Mouse (Mus musculus) gastrocnemius, postnatal 14 days (tissue): ENCODE measurements around the gene Zbtb43. TPM values are rescaled to one million over a fixed set of nuclear protein-coding genes. Genes with fewer than 3 reads are reported as not detected.

Source experiments
- DNase-seq: peaks from one replicate; pipeline ENCODE4 v3.0.0; 2021; ENCODE audit warnings: mixed read lengths
- intact Hi-C: fragments of 180-260 bp; cut with DNase I; formaldehyde crosslinking; loops from one replicate; pipeline ENCODE4 v1.15.1; 2025; ENCODE audit warnings: low total_unique reads
- long read RNA-seq, 2 experiments: library from polyadenylated mRNA; stranded (forward); transcript quantifications; one replicate each; pipeline ENCODE4 v2.0.0; 2021
- total RNA-seq, 2 experiments: library from RNA; stranded (reverse); gene quantifications; 2 replicates each; pipeline ENCODE4 v1.2.3; 2021

The Zbtb43 gene
- total RNA-seq: 10 to 100 TPM; 14.6 to 17.4 TPM
- long read RNA-seq, experiment 1, full-length matches to known transcripts: 5 of 9 reads
- long read RNA-seq, experiment 1, partial matches to known transcripts: 0 of 9 reads
- long read RNA-seq, experiment 1, other reads (novel, unspliced or antisense): 4 of 9 reads
- long read RNA-seq, experiment 2, full-length matches to known transcripts: 15 of 20 reads
- long read RNA-seq, experiment 2, partial matches to known transcripts: 0 of 20 reads
- long read RNA-seq, experiment 2, other reads (novel, unspliced or antisense): 5 of 20 reads

DNA sequence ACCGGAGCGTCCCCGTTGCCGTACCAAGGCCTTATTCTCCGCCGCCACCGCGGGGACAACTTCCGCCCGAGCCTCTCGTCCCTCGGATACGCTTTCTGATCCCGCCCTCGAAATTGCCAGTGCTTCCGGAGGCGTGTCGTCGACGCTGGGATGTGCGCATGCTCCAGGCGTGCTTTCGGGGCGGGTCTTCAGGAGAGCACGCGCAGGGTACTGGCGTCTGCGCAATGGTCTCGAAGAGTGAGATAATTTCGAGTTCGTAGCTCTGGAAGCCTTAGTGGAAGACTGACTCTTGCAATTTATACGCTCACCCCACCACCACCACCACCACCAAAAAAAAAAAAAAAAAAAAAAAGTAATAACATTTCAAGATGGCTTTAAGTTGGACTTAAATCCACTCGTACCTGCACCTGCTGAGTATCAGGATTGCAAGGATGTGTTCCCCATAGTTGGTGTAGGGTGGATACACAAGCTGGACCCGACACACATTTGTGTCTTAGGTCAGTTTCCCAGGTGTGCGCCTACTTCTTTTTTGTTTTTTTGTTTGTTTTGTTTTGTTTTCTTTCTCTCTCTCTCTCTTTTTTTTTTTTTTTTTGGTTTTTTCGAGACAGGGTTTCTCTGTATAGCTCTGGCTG is at the start of gene Zbtb43:
Gene Zbtb43, minus strand, starts transcription at position 94 of the 632 bp plus-strand sequence.
- DNase-seq: peak; percentile 95
- intact Hi-C loops: no loop called here

DNA sequence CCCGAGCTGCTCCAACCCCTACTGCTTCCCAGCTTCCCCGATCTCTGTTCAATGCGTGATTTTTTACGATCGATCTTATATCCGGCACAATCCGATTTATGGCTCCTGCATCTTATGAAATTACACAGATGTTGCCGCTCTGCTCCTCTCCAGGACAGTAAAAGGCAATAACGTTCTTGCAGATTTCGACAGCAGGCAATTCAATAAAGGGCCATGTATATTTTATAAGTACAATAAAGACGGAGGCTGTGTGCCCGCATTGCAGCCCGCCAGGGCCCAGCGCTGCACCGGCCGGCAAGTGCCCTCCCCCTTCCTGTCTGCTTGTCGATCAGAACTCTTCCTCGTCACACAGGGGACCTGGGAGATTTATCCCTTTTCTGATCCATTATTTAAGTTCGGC is 47.5 kb upstream of the Zbtb43 start:
- intact Hi-C loops: no loop called here
- DNase-seq: no peak

DNA sequence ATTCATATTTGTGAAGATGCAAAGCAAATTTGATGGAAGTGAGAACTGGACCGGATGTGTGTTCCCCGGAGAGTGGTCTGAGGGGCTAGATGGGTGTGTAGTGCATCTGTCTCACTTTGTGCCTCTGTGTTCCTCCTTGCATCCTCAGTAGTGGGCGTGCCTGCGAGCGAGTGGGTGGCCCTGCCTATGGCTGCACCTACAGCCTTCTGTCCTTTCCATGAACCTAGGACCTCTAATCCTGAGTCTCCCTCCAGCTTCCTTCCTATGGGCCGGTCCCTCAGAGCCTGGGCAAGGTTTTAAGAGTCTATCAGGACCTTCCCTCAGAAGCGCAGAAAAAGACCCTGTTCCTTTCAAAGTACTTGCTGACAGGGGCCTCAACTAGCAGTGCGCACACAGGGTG is 47.1 kb upstream of the Zbtb43 start:
- DNase-seq: no peak

DNA sequence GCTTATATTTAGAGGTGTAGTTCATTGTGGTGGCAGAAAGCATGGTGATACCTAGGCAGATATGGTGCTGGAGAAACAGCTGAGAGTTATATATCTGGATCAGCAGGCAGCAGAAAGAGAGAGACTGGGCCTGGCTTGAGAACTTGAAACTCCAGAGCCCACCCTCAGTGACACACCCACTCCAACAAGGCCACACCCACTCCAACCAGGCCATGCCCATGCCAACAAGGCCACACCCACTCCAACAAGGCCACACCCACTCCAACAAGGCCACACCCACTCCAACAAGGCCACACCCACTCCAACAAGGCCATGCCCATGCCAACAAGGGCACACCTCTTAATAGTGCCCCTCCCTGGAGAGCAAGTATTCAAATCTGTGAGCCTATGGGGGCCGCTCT is 42.4 kb upstream of the Zbtb43 start:
- intact Hi-C loops: no loop called here
- no peak for DNase-seq

More for the DNA sequence above, 47.1 kb upstream of the Zbtb43 start:
- intact Hi-C loops: no loop called here

DNA sequence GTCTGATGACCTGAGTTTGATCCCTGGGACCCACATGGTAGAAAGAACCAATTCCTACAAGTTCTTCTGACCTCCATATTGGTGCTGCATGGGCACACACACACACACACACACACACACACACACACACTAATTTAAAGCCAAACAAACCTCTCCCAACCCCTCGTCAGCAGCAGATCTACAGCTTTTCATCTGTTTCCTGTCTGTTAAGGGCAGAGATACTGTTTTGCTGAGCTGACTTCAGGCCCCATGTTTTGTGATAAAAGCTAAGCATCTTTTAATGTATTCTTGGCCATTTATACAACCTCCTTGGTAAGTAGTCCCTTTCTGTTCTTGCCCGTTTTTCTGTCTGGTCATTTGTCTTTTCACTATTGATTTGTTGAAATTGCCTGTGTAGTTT is 34.2 kb upstream of the Zbtb43 start:
- intact Hi-C loops: no loop called here
- DNase-seq: no peak

DNA sequence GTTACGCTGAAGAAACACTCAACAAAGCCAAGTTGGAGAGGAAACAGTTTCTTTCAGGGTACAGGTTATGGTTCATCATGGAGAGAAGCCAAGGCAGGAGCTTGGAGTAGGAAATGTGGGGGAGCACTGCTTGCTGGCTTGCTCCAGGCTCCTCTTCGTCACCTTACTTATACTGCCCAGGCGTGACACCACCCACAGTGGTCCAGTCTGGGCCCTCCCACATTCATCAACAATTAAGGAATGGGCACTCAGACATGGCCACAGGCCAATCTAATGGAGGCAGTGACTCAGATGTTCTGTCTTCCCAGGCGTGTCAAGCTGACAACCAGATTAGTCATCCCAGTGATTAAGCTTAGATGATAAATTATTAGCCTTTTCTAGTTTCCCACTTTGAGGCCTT is 29.9 kb upstream of the Zbtb43 start:
- intact Hi-C loops: no loop called here
- no peak for DNase-seq

DNA sequence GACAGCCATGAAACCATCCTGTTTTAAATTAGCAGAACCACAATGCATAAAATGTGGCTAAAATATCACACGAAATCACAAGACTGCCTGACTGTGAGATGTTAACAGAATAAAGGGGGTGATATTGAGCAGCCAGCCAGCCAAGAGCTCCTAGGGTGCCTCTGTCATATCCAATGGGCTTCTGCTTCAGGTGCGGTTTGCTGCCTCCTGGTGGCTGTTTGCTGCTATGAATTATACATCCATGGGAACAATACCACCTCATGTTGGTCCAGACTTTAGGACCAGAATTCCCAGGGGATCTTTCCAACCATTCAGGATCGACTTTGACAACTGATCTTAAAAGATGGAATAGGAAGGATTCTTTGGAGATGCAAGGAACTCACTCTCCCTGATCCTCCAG is 27.3 kb upstream of the Zbtb43 start:
- intact Hi-C loops: no loop called here
- no peak for DNase-seq

DNA sequence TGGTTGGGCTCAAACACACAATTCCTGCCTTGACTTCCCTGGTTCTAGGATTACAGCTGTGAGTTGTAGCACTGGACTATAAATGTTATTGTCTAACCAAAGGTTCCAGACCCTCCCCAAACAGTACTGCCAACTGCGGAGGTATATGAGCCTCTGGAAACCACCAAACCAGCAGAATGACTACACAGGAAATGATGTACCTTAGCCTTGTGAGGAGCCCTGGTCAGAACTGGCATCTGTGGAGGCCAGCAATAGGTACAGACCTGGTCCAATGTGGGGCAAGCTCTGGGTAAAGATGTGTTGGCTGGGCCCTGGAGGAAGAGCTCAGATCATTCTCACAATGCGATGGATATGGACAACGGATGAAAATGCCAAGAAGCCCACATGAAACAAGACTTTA is 23.7 kb upstream of the Zbtb43 start:
- DNase-seq: no peak
- intact Hi-C loops: no loop called here

DNA sequence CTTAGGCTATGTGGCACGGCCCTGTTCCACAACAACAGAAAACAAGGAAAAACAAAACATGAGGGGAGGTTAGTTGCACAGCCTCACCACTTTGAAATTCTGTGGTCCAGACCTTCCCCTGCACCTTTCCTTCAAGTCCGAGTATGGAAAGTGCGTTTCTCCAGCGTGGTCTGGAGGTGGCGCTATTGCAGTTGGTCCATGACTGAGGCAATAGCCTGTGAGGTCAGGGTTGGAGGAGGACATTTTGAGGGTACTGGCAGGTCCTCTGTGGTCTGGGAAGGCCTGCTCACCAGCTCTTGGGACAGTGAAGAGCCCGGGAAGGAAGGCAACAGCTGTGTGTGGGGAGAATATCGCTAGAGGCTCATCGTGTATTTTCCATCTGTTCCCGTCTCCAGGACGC is 21.2 kb upstream of the Zbtb43 start:
- DNase-seq: no peak
- intact Hi-C loops: loop anchor here (1.0 kb wide), 1 partner anchor 152 kb away; no protein-coding TSS in a partner anchor

DNA sequence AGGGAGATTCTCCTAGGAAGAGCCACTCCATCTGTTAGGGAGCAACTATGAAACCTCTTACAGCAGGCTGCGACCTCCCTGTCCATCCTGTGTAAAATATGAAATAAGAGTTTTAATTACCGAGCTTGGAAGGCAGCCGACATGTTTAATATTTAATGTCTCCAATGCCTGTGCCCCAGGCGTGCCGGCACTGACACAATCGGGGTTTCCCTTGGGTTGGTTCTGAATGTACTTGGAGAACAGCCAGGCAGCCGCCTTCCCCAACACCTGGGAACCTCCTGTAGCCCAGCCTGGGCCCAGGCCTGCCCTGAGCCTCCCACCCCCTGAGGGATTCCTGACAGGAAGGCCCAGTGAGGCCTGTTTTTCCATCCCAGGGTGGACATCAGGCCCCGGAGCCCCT is 19.0 kb upstream of the Zbtb43 start:
- intact Hi-C loops: loop anchor here (1.0 kb wide), 1 partner anchor 72 kb away; no protein-coding TSS in a partner anchor
- no peak for DNase-seq

DNA sequence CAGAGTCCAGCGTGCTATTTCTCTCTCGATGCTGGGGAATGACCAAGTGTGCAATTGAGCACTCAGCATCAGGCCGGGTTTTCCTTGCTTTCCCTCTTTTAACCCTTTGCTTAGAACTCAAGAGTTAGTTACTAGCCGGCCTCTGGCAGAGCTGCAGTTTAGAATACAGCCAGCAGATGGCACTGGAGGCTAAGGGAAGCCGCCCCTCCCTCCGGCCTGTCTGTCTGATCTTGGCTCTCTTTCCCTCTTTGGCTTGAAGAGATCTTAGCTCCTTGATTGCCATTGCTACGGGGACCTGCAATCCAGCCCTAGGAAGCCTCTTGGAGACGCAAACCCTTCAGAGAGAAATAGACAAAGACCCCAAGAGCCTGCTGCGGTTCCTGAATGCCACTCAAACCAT is 18.5 kb upstream of the Zbtb43 start:
- intact Hi-C loops: loop anchor here (1.0 kb wide), 1 partner anchor 72 kb away; no protein-coding TSS in a partner anchor
- DNase-seq: peak; percentile 67

DNA sequence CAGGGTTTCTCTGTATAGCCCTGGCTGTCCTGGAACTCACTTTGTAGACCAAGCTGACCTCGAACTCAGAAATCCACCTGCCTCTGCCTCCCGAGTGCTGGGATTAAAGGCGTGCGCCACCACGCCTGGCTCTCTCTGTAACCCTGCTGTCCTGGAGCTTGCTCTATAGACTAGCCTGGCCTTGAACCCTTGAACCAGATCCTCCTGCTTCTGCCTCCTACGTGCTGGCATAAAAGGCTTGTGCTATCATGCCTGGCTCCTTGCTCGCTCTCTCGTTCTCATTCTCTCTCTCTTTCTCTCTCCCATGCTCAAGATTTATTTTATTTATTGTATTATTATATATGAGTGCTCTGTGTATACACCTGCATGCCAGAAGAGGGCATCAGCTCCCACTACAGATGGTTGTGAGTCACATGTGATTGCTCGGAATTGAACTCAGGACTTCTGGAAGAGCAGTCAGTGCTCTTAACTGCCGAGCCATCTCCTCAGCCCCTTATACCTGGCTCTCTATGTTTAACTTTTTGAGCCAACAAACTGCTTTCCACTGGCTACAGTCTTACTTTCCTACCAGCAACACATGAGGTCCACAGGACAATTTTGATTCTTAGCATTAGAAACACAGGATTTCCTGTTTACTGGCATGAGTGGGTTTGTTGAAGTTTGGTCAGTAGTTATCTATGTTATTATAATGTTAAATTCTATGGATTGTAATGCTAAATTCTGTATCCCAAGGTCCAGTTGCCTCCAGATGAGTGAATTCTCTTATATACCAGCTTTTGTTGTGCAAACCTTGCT is 9.8 kb upstream of the Zbtb43 start:
- intact Hi-C loops: no loop called here
- no peak for DNase-seq

DNA sequence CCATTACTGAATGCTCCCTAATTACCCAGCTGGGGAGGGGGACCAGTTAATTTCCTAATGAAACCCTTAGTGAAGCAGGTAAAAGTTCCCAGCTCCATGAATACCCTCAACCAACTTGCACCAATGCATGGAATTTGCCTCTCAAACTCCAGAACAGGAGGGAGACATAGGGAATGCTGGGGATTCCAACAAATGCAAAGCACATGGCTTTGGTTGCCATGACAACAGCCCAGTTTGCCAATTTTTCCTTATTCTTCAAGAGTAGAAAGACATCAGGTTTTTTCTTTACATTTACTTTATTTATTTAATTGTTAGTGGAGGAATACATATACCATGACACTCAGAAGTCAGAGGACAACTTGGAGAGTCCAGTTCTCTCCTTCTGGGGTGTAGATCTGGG is 7.6 kb upstream of the Zbtb43 start:
- DNase-seq: no peak

DNA sequence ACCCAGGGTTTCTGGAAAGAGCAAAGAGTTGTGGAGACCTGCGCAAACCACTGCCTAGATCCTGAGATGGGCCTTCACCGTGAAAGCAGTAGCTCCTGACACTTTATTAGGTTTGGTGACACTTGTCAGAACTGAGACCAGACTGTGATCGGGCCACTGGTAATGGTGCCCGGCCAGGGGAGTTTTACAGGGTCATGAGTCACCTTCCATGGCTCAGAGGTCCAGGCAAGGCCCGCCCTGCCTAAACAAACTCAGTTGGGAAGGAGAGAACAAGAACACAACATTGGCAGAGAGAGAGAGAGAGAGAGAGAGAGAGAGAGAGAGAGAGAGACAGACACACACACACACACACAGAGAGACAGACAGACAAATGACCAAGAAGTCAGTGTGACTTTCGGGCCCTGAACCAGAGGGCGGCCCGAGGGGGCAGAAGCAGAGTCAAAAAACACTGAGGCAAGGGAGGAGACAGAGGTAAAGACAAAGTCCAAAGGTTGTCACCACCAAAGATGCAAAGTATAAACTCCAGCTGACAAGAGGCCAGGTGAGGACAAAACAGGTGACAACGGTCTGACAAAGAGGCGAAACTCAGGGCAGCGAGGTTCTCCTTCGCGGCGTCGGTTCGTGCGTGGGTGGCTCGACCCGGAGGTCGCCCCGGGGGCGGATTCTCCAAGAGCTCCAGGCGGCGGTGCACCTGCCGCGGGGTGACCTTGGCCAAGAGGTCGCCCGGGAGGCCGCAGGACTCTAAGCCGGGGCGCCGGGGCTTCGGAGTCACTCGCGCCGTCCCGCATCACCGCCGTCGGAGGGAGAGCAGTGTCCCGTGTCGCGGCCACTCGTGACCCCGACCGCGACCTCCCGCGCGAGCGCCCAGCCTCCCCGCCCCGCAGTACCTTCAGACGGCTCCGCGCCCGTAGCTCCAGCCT is 553 bp downstream of the Zbtb43 start:
- intact Hi-C loops: no loop called here
- DNase-seq: peak; percentile 20

More for the DNA sequence above, 7.6 kb upstream of the Zbtb43 start:
- intact Hi-C loops: no loop called here

DNA sequence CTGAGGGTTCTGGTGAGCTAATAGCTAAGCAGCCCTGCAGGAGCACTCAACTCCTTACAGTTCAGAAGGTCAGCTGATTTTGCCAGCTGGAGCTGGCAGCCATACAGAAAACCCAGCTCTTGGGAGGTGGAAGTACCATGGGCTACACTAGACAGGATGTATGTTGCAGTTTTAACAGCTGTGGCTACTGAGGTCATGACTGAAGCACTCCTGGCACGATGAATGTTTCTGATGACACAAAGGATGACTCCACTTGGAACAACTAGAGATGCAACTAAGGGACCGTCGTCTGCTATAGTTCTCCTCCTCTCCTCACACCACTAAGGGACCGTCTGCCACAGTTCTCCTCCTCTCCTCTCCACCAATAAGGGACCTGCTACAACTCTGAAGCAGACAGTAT is 2.4 kb downstream of the Zbtb43 start:
- DNase-seq: peak; percentile 36
- intact Hi-C loops: no loop called here

DNA sequence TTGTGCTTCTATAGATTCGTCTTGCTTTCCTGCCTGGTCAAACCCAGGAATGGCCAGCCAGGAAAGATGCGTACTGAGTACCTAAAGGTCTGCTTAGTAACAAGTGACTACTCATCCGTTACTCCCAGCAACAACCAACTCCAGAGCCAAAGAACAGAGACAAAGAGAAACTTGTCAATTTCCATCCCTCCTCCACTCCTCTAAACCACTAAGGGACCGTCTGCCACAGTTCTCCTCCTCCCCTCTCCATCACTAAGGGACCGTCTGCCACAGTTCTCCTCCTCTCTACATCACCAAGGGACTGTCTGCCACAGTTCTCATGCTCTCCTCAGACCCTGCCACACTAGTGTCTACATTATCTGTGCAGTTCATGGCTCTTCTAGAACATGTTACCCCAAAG is 3.1 kb downstream of the Zbtb43 start:
- intact Hi-C loops: no loop called here
- no peak for DNase-seq

DNA sequence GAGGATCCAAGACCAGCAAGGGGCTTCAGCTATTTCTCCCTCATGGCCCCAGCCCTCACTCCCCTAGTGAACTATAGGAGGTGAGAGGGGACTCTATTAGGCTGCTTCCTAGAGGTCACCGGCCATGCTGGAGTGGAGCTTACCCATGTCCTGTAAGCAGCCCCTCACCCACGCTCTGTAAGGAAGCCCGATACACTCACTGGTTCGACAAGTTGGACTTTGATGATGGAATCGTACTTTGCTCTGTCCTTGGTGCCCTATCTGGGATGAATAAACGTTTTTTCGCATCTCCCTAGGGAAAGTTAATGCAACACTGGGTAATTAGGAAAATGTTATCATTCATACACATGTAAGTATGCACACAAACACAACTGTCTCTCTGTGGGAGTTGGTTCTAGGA is 6.3 kb downstream of the Zbtb43 start:
- intact Hi-C loops: no loop called here
- DNase-seq: no peak

DNA sequence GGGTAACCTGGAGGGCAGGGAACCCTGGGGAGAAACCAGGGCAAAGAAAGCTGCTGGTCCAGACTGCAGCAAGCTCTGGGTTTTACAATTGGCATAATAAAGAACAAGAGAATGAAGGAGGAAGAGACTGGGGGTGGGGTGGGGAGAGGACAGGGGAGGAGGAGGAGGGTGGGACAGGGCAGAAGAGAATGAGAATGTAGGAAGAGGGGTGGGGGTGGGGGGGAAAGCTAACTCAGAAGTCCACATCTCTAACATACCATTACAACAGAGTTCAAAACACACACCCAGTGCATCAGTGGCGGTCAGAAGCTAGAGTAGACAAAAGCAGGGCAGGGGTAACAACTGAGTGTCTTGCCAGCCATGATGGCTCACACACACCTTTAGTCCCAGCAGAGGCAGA is 7.3 kb downstream of the Zbtb43 start:
- DNase-seq: no peak
- intact Hi-C loops: no loop called here

DNA sequence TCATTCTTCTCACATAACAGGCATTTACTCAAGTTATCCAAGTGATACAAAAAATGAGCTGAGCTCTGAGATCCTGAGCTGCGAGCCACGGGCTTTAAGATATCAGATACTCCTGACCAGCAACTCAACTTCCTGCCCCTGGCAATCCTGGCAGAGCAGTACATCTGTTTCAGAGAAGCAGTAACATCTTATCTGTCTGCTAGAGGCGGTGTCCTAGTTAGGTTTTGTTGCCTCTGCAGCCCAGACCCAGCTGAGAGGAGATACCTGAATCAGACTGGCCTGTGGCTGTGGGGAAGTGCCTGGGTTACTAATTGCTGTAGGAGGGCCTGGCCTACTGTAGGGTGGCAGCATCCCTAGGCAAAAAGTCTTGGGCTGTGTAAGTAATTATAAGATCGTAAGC is 8.7 kb downstream of the Zbtb43 start:
- DNase-seq: no peak
- intact Hi-C loops: no loop called here

DNA sequence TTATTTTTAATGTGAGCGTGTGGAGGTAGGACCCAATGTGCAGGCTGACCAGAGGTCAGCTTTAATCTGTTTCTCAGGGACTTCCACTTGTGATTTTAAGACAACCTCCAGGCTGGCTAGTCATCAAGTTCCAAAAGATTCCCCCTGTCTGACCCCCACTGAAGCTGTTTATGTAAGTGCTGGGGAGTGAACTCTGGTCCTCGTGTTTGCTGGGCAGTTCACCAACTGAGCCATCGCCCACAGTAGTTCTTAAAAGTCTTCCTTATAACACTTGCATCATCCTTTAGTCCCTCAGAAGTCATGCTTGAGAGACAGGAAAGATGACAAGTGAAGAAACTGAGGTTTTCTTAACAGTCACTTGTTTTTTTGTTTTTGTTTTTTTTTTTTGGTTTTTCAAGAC is 11.7 kb downstream of the Zbtb43 start:
- intact Hi-C loops: no loop called here
- DNase-seq: no peak
